Mouse (Mus musculus): Measurements from ENCODE around the gene Nkg7.

- no peak for TF ChIP-seq POLR2A (IDR thresholded peaks at IDR 0.05; ENCODE audit: borderline replicate concordance, insufficient read depth, low read length)
- TF ChIP-seq CTCF (IDR thresholded peaks at IDR 0.05; ENCODE audit: borderline replicate concordance, insufficient read depth, low read depth, low read length): no peak
Measured at GRCm38 (mm10) chr7:43447801-43448200, 10.9 kb downstream of the Nkg7 start.

Data from cerebellum, adult 2 months (tissue).